In the genomic region with DNA sequence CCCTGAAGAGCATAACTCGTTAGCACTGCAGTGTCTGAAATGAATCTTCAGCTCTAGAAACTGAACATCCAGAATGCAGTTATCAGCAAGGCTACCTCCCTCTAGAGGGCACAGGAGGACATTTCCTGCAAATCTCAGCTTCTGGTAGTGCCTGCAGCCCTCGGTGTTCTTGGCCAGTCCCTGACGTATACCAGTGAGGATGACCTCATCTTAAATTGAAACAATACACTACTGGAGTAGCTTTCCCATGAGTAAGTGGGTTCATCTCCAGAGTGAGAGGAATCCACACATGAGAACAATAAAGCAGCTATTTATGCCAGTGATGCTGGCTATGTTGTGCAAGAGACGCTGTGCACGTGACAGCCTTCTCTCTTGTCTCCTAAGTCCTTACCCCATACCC, we compare ENCODE assay signal across 18 mouse cellular contexts. TPM values are rescaled to one million over a fixed set of nuclear protein-coding genes. Genes with fewer than 3 reads are reported as not detected.
DNase-seq lines count a peak whose midpoint lies in the region; ATAC-seq and TF ChIP-seq lines count a peak whose summit lies in the region.
"Had no signal": no experiment of that assay in that cellular context is flagged by ENCODE, and none has a peak within 500 bp of the region (broad histone marks: within the 10 kb centered on the region; RNA-seq: fewer than 3 reads in every experiment).

No protein-coding gene starts in this region.

- peak; percentile 31 for TF ChIP-seq CTCF in gastrocnemius, adult 2 months (IDR thresholded peaks at IDR 0.05)
- peak; percentile 23; the same call in 1 of the 2 replicates for TF ChIP-seq CTCF in liver, postnatal 0 days (IDR thresholded peaks at IDR 0.05; ENCODE audit: low read depth)

- no peaks in the 10 kb centered on the region for H3K4me1 ChIP-seq in liver, postnatal 0 days (ENCODE audit: insufficient read depth)
- H3K4me1 ChIP-seq in liver, embryonic 12.5 days: peaks cover 5% of the 10 kb centered on the region; the same call in 1 of the 2 replicates
- H3K4me1 ChIP-seq: hindbrain, embryonic 15.5 days; neural tube, embryonic 13.5 days had no signal

- peaks cover 14% of the 10 kb centered on the region; the same call in 1 of the 2 replicates for H3K36me3 ChIP-seq in liver, postnatal 0 days (replicated peaks; ENCODE audit: insufficient read depth, low read length)
- peaks cover 84% of the 10 kb centered on the region for H3K36me3 ChIP-seq in liver, embryonic 12.5 days

- no peak overlapping the region for H3K27ac ChIP-seq in gastrocnemius, adult 2 months
- no peak overlapping the region for H3K27ac ChIP-seq in liver, postnatal 0 days (ENCODE audit: low read depth)
- no peak overlapping the region for H3K27ac ChIP-seq in liver, embryonic 12.5 days
- H3K27ac ChIP-seq: heart, embryonic 15.5 days; hindbrain, embryonic 15.5 days; macrophage; neural tube, embryonic 13.5 days had no signal

- no peak overlapping the region for H3K9ac ChIP-seq in liver, postnatal 0 days (replicated peaks)
- H3K9ac ChIP-seq in liver, embryonic 12.5 days: no peak overlapping the region
- H3K9ac ChIP-seq: heart, embryonic 15.5 days; hindbrain, embryonic 15.5 days; neural tube, embryonic 13.5 days had no signal

- H3K4me3 ChIP-seq in gastrocnemius, adult 2 months: no peak overlapping the region
- no peak overlapping the region for H3K4me3 ChIP-seq in liver, postnatal 0 days (ENCODE audit: low read depth, low read length)
- H3K4me3 ChIP-seq in liver, embryonic 12.5 days: no peak overlapping the region
- H3K4me3 ChIP-seq: heart, embryonic 15.5 days; hindbrain, embryonic 15.5 days; neural tube, embryonic 13.5 days had no signal

- DNase-seq in gastrocnemius, adult 2 months: no peak
- DNase-seq in gastrocnemius, postnatal 14 days: no peak
- DNase-seq in liver, postnatal 0 days: no peak
- DNase-seq in Muller cell, postnatal 12 days (ENCODE audit: inconsistent ontology term): peak; percentile 54
- peak; percentile 49 for DNase-seq in fibroblast of lung, adult 2 months (ENCODE audit: low read depth)
- DNase-seq in right cerebral cortex, postnatal 36 days (ENCODE audit: low spot score in 2 of 2): no peak
- no peak for DNase-seq in retina, embryonic 14.5 days (ENCODE audit: low spot score)
- DNase-seq: kidney, adult 9 months; retina, postnatal 1 day; spleen, adult 18-20 months had no signal

- WGBS in liver, postnatal 0 days (ENCODE audit: insufficient replicate concordance): 65% methylated on average over 5 of the region's 5 CpGs
- WGBS in liver, embryonic 12.5 days (ENCODE audit: insufficient replicate concordance): 62% methylated on average over 5 of the region's 5 CpGs

- H3K4me2 ChIP-seq in liver, postnatal 0 days (ENCODE audit: low read depth, low read length): no peak overlapping the region
- no peak overlapping the region for H3K4me2 ChIP-seq in liver, embryonic 12.5 days
- H3K4me2 ChIP-seq: heart, embryonic 15.5 days; hindbrain, embryonic 15.5 days; neural tube, embryonic 13.5 days had no signal

- TF ChIP-seq EP300 in liver, postnatal 0 days (IDR thresholded peaks at IDR 0.05; ENCODE audit: low read depth): no peak

- H3K9me3 ChIP-seq in liver, postnatal 0 days (ENCODE audit: low read length): no peaks in the 10 kb centered on the region
- no peaks in the 10 kb centered on the region for H3K9me3 ChIP-seq in liver, embryonic 12.5 days (replicated peaks)
- H3K9me3 ChIP-seq: heart, embryonic 15.5 days; hindbrain, embryonic 15.5 days; neural tube, embryonic 13.5 days had no signal

- no peaks in the 10 kb centered on the region for H3K27me3 ChIP-seq in liver, postnatal 0 days (ENCODE audit: insufficient read depth, low read length)
- H3K27me3 ChIP-seq in liver, embryonic 12.5 days (replicated peaks): no peaks in the 10 kb centered on the region
- H3K27me3 ChIP-seq: heart, embryonic 15.5 days; hindbrain, embryonic 15.5 days; neural tube, embryonic 13.5 days had no signal

- intact Hi-C loops in gastrocnemius, adult 2 months (cut with DNase I): no loop called here
- intact Hi-C loops in gastrocnemius, postnatal 14 days (cut with DNase I; ENCODE audit: low total_unique reads): no loop called here

- ATAC-seq in liver, postnatal 0 days: no peak
- no peak for ATAC-seq in liver, embryonic 12.5 days

RNA-seq across cellular contexts. Expression of a gene that starts 11.0 kb away (rescaled TPM):
- total RNA-seq in gastrocnemius, adult 2 months (2021): 1 to 10 TPM; 5.8 to 8.2 TPM
- total RNA-seq in gastrocnemius, postnatal 14 days (2021): 1 to 10 TPM; 6.0 to 7.4 TPM
- 7.1 and 7.5 TPM in 2 replicates for polyA plus RNA-seq in liver, postnatal 0 days (2015; fragmentation: Nextera tagmentation; extraction: Ambion mirVana)
- 19.7 and 20.7 TPM in 2 replicates for polyA plus RNA-seq in liver, embryonic 12.5 days (2016; fragmentation: Nextera tagmentation; extraction: Ambion mirVana)

RNA-seq across cellular contexts. Expression of a gene that starts 36.9 kb away (rescaled TPM):
- total RNA-seq in gastrocnemius, adult 2 months (2021): under 1 TPM in 1 of 2 experiments, not detected in 1; 0.15 TPM
- total RNA-seq in gastrocnemius, postnatal 14 days (2021): under 1 TPM; 0.14 to 0.22 TPM
- polyA plus RNA-seq in liver, postnatal 0 days (2015; fragmentation: Nextera tagmentation; extraction: Ambion mirVana): 14.8 and 16.5 TPM in 2 replicates
- 4.9 and 5.1 TPM in 2 replicates for polyA plus RNA-seq in liver, embryonic 12.5 days (2016; fragmentation: Nextera tagmentation; extraction: Ambion mirVana)
- total RNA-seq: adrenal gland, adult 18-20 months; layer of hippocampus, adult 8-10 months; left cerebral cortex, postnatal 14 days had no signal
- polyA plus RNA-seq: macrophage had no signal

RNA-seq across cellular contexts. Expression of a gene that starts 46.2 kb away (rescaled TPM):
- 10 to 100 TPM; 45.9 to 52.0 TPM for total RNA-seq in gastrocnemius, adult 2 months (2021)
- total RNA-seq in gastrocnemius, postnatal 14 days (2021): 10 to 100 TPM; 35.0 to 40.4 TPM
- 9.6 and 11.6 TPM in 2 replicates for polyA plus RNA-seq in liver, postnatal 0 days (2015; fragmentation: Nextera tagmentation; extraction: Ambion mirVana)
- polyA plus RNA-seq in liver, embryonic 12.5 days (2016; fragmentation: Nextera tagmentation; extraction: Ambion mirVana): 14.4 and 15.3 TPM in 2 replicates

Comparison
In these comparisons a context has a peak if more than half of its experiments do, and no peak if none do; other contexts are left out.
1. DNase-seq: peak in Muller cell, postnatal 12 days (single experiment) and fibroblast of lung, adult 2 months (single experiment); none in gastrocnemius, adult 2 months (single experiment), gastrocnemius, postnatal 14 days (single experiment), liver, postnatal 0 days (single experiment), right cerebral cortex, postnatal 36 days (0 of 2) and retina, embryonic 14.5 days (single experiment).